Mouse (Mus musculus): ENCODE results near the gene Ptprn. TPM values are rescaled to one million over a fixed set of nuclear protein-coding genes. Genes with fewer than 3 reads are reported as not detected.
A peak's percentile ranks its signal among the peaks of the same experiment; 100 is the strongest.
"Not testable (repeated sequence)": the region's sequence is repeated elsewhere in the genome, so short reads cannot be mapped to it uniquely, and the experiment has no call there.

The Ptprn gene
- total RNA-seq, 2 experiments from 2014 or later: 1.2 to 2.0 TPM

- no peak for DNase-seq
Observed at GRCm38 (mm10) chr1:75253029-75253428, 11.3 kb downstream of the Ptprn start.

GRCm38 (mm10) chr1:75252308-75252707 lies 12.0 kb downstream of the Ptprn start:
- no peak for DNase-seq

GRCm38 (mm10) chr1:75251112-75251970 lies 13.0 kb downstream of the Ptprn start:
- DNase-seq: peak; percentile 83 to 85

DNA sequence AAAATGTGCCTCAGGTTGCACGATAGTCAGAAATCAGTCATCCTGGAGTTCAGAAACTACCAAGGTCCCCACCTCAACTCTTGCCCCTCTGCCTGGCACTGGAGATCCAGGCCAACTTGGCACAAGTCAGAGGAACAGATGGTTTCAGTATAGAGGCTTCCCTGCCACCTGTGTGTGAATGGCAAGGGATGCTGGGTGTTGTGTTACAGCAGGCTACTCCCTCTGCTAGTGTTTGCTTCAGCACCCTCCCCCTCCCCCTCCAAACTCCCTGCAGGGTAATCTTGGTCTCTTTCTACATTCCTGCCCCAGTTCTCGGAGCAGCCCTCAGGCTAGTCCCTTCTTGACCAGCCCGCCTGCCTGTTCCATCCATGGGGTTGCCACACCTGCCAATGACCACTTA lies 13.8 kb downstream of the Ptprn start:
- no peak for DNase-seq

DNA sequence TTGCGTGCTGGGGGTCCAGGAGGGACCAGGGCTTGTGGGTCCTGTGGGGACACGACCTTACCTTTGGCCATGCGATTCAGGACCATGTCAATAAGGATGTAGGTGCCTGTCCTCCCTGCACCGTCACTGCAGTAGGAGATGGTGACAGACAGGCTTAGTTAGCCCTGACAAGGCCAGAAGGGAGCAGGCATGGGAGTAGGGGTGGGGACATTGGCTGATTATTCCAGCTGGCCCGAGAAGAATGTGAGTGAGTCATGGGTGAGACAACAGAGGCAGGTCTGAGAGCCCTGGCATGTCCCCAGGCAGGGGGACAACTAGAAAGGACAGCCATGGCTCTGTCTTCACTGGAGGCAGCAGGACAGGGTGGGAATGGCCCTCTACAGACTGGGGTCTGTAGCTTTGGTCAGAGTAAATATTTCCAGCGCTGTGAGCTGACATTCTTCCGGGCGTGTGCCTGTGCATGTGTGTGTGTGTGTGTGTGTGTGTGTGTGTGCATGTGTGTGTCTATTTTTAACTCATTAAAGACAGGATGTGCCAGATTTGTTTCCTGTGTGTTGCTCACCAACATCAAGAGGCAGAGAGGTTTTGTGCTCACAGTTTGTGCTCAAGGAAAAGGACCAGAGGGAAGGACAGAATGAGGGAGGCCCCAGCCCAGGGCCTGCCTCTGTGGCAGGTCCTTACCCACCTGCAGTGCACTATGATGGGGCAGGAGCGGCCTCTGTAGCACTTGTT lies 16.1 kb downstream of the Ptprn start:
- DNase-seq: peak; percentile 77 to 85

DNA sequence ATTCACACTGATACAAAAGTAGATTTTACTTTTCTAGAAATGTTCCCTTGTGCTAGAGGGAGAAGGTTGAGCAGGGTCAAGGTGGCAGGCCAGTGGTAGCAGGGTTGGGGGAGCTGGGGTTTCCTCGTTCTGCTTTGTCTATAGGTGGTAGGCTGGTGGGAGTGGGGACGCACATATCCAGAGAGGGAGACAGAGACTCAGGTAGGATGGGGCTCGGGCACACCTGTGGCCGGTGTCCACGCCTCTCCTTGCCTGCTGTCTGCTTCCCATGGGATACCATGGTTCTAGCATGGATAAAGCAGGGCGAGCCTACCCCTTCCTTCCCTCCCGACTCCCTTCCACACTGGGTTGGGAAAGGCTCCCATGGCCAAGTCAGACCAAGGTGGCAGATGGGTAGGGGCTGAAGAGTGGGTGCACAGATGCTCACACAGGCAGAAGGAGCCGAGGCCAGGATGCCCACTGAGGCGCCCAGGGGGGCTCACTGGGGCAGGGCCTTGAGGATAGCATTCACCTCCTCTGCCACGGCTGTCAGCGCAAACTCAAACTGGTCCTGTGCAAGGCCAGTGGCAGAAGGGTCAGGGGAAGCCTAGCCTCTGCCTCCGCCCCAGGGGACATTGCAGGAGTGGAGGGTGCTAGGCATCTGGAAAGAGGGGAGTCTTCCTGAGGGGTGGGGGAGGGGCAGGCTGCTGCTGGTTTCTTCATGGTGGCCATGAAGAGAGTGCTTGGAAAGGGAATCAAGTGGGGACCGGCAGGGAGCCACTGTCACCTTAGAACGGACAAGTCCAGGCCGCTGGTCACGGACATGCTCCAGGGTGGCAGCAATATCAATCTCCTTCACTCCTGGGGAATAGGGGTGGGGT lies 17.0 kb downstream of the Ptprn start:
- DNase-seq: peak in 1 of 2 experiments; percentile 25

DNA sequence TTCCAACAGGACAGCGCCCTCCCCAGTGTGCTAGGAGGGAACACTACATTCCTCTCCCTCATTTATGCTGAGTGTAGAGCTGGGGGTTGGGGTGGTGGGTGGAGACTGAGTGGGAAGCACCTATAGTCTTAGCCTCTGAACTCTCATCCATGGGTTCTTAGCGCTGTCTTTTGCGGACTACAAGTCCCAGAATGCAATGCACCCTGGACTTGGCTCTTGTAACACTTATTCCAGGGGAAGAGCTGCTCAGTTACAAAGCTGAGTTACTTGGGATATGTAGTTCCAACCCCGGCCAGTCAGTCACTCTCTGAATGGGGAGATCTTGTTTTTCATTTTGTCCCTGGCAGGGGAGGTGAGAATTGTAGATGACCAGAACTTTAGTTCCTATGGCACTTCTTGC lies 19.5 kb downstream of the Ptprn start:
- peak; percentile 50 to 69 for DNase-seq

GRCm38 (mm10) chr1:75244175-75244826 lies 20.0 kb downstream of the Ptprn start:
- no peak for DNase-seq

DNA sequence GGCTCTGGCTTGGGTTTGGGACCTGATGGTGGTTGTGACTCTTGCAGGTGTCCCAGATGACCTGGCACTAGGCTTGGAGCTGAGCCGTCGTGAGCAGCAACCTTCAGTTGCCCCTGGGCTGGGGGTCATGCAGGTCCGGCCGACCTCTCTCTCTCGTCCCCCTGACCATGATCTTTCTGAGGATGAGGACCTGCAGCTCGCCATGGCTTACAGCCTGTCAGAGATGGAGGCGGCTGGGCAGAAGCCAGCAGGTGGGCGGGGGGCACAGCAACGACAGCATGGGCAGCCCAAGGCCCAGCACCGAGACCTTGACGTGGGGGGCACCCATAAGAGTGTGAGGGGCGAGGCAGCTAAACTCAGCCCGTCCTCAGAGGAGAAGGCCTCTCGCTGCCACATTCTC lies 20.9 kb downstream of the Ptprn start:
- DNase-seq: no peak

DNA sequence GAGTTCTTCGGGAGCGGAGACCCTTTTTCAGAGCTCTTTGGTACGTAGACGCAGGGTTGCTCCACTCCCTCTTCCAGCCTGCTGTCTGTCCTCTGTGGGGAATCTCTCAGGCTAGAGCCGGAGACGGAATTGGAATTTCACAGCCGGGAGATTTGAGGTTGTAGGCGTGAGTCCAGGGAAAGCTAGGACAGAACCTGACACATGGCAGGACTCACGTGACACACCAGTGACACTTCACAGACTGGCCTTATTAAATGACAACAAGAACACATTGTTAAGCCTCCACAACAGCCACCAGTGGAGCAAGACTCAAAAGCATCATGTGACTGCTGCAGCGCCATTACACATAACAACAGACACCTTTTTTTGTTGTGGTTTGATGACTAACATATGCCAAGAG lies 24.7 kb downstream of the Ptprn start:
- DNase-seq: peak; percentile 70

DNA sequence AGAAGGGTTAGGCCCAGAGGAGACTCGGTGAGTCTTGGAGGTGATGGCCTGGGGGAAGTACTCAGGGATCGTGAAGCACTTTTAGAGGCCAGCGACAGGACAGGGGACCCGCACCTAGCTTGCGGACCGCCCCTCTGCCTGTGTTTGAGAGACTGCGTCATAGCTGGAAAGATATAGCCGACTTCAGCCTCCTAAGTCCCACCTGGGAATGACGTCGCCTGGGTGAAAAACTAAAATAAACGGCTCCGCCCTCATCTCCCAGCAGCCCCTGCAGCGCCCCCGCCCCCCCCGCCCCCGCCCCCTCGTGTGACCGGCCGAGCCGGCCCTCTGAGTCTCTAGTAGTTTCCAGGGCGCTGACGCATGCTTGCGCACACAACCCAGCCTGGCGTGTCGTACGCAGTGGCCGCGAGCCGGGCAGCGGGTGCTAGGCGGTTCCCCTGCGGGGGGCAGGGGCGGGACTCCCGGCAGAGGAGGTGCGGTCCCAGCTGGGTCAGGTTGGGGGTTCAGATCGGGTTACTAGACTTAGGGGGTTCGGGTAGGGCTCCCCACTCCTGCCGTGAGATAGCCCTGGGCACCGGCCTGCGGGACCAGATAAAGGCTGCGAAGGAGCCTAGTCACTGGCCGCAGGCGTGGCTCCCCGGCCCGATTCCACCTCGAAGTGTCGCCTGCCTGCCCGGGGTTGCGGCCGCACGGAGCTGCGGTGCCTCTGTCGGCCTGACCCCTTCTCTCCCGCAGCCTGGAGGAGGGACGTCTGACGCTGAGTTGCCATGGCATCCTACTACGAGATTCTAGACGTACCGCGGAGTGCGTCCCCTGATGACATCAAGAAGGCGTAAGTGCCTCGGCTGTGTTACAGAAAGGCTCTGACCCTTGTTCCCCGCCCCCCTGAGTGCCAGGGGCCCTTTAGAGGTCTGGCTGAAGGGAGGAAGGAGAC lies 27.9 kb downstream of the Ptprn start, which contains the start of gene Dnajb2:
Dnajb2 (plus strand) TSS at position 290 of the 934 bp plus-strand sequence.
- DNase-seq: peak; percentile 94 to 95

DNA sequence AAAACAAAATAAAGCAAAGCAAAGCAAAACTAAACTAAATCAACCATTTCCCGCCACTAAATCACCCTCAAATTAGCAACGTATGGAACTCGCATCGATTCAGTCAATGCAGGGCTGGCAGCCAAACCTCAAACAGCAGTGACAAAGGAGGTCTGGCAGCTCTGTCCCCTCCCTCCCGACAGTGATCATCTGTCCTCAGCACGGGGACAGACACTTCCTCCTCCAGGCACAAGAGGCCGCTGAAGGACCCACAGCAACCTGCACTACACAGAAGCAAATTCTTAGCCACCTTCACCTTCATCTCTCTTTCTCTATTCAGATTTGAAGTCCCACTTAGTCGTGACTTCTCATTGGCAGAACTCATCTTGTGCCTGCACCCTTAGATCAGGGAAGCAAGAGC lies 29.7 kb downstream of the Ptprn start:
- DNase-seq: peak; percentile 80 to 81

- DNase-seq: not testable (repeated sequence)
Observed at GRCm38 (mm10) chr1:75232489-75232888, 31.8 kb downstream of the Ptprn start.

DNA sequence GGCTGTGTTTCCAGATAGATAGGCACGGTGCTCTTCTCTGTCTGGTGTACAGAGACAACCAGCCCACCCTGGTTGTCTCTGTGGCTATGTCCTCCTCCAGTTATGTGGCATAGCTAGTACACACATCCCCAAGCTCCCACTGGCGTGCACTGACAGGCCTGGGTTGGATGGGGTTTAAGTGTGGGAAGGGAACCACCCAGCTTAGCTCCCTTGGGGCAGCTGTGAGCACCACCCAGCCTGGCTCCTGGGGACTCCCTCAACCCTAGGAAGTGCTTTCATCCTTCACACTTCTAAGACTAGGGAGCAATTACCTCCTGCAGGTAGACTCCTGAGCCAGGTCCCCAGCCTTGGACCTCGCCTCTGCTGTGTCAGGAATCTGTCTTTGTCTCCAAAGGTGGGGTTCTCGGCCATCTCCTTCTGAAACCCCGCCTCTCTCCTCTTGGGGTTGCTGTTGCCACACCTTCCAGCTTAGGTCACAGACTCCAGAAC lies 32.6 kb downstream of the Ptprn start, which contains the start of gene A630095N17Rik:
A630095N17Rik (minus strand) TSS at position 439 of the 489 bp plus-strand sequence.
- DNase-seq: no peak

DNA sequence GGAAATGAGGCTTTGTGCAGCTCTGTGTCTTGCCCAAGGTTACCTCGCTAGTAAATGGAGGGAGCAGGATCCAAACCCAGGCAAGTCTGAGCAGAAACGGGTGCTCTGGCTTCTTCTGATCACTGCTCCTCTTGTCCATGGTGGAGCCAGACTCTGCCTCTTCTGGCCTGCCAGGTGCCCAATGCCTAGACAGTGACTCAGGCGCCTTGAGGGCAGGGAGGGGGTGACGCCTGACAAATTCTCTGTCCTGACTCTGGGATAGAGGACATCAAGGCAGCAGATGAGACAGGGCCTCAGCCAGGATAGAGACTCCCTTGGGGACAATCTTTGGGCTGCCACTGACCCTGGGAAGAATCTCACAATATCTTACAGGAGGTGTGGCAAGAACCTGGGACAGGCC lies 33.1 kb downstream of the Ptprn start:
- DNase-seq: no peak

- no peak for DNase-seq
Observed at GRCm38 (mm10) chr1:75230335-75230994, 33.8 kb downstream of the Ptprn start.

- no peak for DNase-seq
Observed at GRCm38 (mm10) chr1:75229158-75229557, 35.1 kb downstream of the Ptprn start.

DNA sequence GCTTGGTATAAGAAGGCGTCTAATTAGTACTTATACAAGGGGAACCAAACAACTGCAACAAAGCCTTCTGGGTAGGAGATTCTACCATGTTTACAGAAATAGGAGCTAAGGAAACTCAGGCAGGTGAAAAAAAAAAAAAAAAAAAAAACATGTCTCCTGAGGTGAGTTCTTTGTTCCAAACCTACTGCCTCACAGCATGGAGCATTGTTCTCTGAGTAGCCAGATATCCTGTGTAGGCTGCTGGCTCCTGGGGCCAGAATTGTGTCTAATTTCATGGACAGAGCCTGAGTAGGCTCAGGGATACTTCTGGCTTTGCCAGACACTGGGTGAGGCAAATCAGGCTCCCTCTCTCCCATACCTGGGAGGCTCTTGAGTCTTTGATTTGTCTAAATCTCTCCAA lies 36.6 kb downstream of the Ptprn start:
- no peak for DNase-seq

GRCm38 (mm10) chr1:75226138-75226537 lies 38.2 kb downstream of the Ptprn start:
- no peak for DNase-seq

DNA sequence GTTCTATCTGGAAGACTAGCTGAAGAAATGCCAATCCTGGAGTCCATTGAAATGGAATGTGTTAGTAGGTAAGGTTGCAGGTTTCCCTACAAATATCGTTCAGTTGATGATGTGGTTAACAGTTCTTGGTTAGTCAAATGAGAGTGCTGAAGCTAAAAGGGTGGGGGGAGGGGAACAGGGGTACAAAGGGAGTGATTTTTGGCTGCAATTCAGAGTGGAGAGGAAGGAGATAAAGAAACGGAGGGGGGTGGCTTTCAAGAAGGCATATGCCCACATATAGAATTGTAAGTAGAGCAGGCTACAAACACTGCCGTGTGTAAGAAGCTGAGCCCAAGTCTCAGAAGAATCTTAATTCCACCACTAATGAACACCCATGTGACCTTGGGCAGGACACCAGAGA lies 38.8 kb downstream of the Ptprn start:
- DNase-seq: no peak

Measured in heart, adult 18-20 months (tissue).